Mouse (Mus musculus): ENCODE results near the gene Cyp51. TPM values are rescaled to one million over a fixed set of nuclear protein-coding genes. Genes with fewer than 3 reads are reported as not detected.
"Not testable (repeated sequence)": the region's sequence is repeated elsewhere in the genome, so short reads cannot be mapped to it uniquely, and the experiment has no call there.

The Cyp51 gene
- polyA plus RNA-seq (2015; fragmentation: Nextera tagmentation; extraction: Ambion mirVana): 118 and 128 TPM in 2 replicates

DNA sequence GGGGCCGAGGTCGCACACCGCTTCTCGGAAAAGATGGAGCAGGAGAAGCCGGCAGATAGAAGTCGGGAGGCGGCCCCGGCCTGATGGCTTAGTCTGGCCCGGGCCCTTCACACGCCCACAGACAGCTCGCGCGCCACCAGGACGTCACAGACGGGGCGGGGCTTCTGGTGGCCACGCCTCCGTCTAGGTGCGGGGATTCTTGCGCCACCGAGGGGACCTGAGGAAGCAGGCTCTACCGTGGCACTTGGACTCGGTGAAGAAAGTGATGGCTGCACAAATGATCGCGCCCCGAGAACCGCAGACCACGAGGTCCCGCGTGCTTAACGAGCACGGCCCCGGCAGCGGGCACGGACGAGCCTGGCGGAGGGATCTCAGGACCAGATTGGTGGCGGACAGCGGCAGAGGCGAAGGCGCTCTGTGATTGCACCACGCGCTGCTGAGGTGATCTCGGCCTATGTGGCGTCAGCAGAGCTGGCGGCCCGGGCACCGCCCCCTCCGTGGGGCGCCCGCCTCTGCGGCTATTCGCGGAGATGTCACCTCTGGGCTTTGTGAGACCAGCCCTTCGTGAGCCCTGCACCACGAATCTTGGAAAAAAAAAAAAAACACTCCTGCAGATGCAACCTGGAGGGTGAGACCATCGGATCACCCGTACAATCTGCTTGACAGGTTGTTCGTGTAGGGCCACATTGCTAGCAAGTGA, at the start of gene Cyp51:
TSS of gene Cyp51 (minus strand) at position 406 of the 700 bp plus-strand sequence.
- peaks cover 26% of the 10 kb centered on the region for H3K4me1 ChIP-seq

DNA sequence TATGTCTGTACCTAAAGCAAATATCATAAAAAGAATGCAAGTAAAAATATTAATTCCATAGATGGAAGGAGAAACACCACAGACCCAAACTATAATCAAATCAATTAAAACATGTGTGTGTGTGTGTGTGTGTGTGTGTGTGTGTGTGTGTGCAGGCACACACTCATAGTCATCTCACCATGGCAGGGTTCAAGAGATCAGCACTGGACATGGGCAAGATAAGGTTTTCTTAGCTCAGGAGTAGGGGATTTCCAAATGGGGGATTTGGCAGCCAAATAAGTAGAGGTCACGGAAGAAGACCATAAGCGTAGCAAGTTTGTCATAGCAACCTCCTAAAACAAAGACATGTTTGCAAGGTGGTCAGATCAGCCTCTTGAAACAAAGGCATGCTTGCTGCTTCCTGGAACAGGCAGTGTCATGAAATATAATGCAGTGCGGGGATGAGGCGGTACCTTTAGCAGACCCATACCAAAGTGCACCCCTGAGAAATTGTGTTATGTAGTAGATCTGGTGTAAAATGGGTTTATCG, 8.1 kb upstream of the Cyp51 start:
- 95% methylated on average over 5 of the region's 5 CpGs for WGBS
- H3K9me3 ChIP-seq: no peaks in the 10 kb centered on the region
- no peaks in the 10 kb centered on the region for H3K36me3 ChIP-seq
- H3K4me1 ChIP-seq: no peaks in the 10 kb centered on the region
- H3K4me3 ChIP-seq: no peak overlapping the region
- H3K4me2 ChIP-seq (replicated peaks): no peak overlapping the region
- no peak for ATAC-seq (replicated peaks)
- H3K27me3 ChIP-seq: no peaks in the 10 kb centered on the region
- H3K9ac ChIP-seq (replicated peaks): no peak overlapping the region
- H3K27ac ChIP-seq (replicated peaks): no peak overlapping the region

More for the DNA sequence above, at the start of gene Cyp51:
- H3K9me3 ChIP-seq: no peaks in the 10 kb centered on the region
- H3K27me3 ChIP-seq: no peaks in the 10 kb centered on the region
- H3K4me2 ChIP-seq (replicated peaks): peak within 1 kb of the TSS; percentile 50
- WGBS: under 1% methylated on average over 59 of the region's 59 CpGs
- H3K36me3 ChIP-seq: peaks cover 28% of the 10 kb centered on the region
- peak; percentile 98 for ATAC-seq (replicated peaks)
- peak within 1 kb of the TSS; percentile 99 for H3K27ac ChIP-seq (replicated peaks)
- H3K9ac ChIP-seq (replicated peaks): peak within 1 kb of the TSS; percentile 77
- peak within 1 kb of the TSS; percentile 73 for H3K4me3 ChIP-seq

DNA sequence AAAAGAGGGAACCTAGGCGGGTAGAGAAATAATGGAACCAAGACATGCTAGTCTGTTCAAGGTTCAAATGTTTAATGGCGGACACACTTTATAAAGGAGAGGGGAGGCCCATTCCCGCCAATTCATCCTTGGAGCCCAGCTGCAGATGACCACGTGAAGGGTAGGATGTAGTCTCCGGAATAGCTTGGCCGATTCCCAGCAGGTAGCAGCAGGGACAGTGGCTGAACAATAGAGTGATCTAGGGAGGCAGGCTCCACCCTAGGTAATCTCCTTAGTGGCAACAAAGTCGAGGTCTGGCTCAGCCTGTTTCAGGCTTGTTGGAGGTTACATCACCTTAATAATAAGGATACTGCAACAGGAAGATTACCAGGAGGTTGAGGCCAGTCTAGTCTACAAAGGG, 2.5 kb upstream of the Cyp51 start:
- not testable (repeated sequence) for H3K27me3 ChIP-seq; H3K27ac ChIP-seq (replicated peaks); H3K4me3 ChIP-seq; H3K36me3 ChIP-seq; H3K4me2 ChIP-seq (replicated peaks); H3K9me3 ChIP-seq; ATAC-seq (replicated peaks); H3K9ac ChIP-seq (replicated peaks)
- 53% methylated on average over 7 of the region's 7 CpGs for WGBS
- peaks cover 18% of the 10 kb centered on the region for H3K4me1 ChIP-seq

DNA sequence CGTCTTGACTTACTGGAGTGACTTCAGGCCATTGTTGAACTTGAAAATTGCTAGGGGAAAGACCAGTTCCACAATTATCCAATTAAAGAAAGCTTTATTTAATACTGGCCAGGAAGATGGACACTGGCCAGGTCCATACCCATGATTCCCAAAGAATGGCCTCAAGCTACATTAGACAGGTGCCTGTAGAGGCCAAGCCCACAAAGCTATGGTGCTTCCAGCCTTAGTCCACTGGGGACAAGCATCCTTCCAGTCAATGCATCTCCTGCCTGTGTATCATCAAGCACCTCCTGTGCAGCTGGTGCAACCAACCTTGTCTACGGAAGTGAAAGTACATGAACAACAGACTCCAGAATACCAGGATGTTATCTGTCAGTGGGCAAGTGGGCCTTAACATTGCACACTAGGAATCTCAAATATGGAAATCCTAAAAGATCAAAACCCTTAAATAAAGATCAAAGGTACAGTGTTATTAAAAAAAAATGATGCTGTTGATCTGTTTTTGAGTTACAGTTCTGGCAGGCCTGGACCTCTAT, 1.2 kb upstream of the Cyp51 start:
- Histone ChIP-seq H3K9ac (replicated peaks) (no peak overlapping the region), H3K4me1 (peaks cover 26% of the 10 kb centered on the region), H3K36me3 (peaks cover 17% of the 10 kb centered on the region), H3K4me2 (replicated peaks) (no peak overlapping the region), H3K27ac (replicated peaks) (no peak overlapping the region), H3K9me3 (no peaks in the 10 kb centered on the region), H3K27me3 (no peaks in the 10 kb centered on the region), H3K4me3 (no peak overlapping the region)
- no peak for ATAC-seq (replicated peaks)
- WGBS: 85% methylated on average over 2 of the region's 2 CpGs

DNA sequence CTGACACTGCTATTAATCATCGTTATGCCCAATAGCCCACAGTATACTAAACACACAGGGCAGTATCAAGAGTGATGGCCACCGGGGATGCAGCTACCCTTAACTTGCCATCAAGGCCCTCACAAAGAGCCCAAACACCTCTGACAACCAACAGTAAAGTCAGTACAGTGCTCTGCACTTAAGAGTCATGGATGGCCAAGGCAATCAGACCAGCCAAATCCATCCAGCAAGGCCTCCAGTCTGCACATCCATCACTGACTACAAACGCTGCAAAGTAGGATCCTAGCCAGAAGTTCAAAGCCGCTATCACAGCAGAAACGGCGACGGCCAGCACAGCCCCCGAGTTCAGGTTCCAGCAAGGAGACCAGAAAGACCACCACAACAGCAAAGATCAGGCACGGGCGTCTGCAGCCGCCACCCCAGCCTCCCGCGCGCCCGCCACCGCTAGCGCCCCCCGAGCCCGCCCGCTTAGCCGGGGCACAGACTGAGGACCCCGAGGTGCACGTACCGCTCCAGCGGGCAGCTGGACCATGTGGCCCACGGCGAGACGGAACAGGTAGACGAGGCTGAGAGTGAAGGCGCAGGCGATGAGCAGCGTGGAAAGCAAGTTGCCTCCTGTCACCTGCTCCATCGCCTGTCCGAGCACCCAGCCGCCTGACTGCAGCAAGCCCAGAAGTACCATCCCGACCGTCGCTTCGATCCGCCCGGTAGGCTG, 763 bp downstream of the Cyp51 start:
- under 1% methylated on average over 41 of the region's 41 CpGs for WGBS
- peak; percentile 71 for ATAC-seq (replicated peaks)

DNA sequence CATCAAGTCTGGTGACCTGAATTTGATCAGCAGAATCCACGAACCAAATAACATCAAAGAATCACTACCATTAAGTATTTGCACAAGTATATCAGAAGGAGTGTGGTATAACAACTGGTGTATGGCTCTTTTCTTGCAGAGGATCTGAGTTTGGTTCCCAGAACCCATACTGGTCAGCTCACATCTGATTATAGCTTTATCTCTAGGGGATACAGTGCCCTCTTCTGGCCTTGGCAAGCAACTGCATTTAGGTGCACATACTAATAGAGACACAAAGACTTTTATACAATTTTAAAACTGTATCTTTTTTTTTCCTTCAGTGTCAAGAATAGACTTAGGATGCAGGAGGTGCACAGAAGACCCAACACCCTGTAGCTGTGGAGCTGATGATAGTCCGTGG, 2.8 kb downstream of the Cyp51 start:
- ATAC-seq (replicated peaks): no peak
- no peak overlapping the region for H3K4me3 ChIP-seq
- peaks cover 26% of the 10 kb centered on the region for H3K4me1 ChIP-seq
- WGBS: 91% methylated on average over 2 of the region's 2 CpGs
- no peaks in the 10 kb centered on the region for H3K27me3 ChIP-seq
- no peak overlapping the region for H3K27ac ChIP-seq (replicated peaks)
- H3K9ac ChIP-seq (replicated peaks): no peak overlapping the region
- H3K36me3 ChIP-seq: peaks cover 47% of the 10 kb centered on the region
- H3K4me2 ChIP-seq (replicated peaks): no peak overlapping the region
- no peaks in the 10 kb centered on the region for H3K9me3 ChIP-seq

More for the DNA sequence above, 763 bp downstream of the Cyp51 start:
- Histone ChIP-seq H3K36me3 (peaks cover 34% of the 10 kb centered on the region), H3K4me3 (peak overlapping the region; percentile 73), H3K4me1 (peaks cover 26% of the 10 kb centered on the region), H3K9ac (replicated peaks) (peak overlapping the region; percentile 77), H3K27me3 (no peaks in the 10 kb centered on the region), H3K9me3 (no peaks in the 10 kb centered on the region), H3K27ac (replicated peaks) (peak overlapping the region; percentile 99), H3K4me2 (replicated peaks) (peak overlapping the region; percentile 50)

DNA sequence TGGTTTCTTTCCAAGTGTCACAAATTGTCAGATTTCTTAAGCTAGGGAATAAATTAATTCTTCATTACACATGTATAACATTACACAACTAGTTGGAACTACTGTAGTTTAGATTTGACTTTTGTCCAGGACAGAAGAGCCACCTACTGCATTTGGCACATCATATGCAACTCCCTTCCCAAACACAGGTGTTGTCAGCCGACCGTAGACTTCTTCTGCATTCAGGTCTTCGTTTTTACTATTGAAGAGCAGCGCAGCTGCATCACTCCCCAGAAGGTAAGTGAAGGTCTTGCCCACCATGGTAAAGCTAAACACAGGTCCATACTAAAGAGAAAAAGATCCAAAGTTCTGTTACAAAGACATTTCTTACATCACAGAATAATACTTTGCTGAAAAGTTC, 3.5 kb downstream of the Cyp51 start:
- no peaks in the 10 kb centered on the region for H3K9me3 ChIP-seq
- 96% methylated on average over 4 of the region's 4 CpGs for WGBS
- H3K4me1 ChIP-seq: peaks cover 26% of the 10 kb centered on the region
- no peak overlapping the region for H3K27ac ChIP-seq (replicated peaks)
- H3K27me3 ChIP-seq: no peaks in the 10 kb centered on the region
- no peak for ATAC-seq (replicated peaks)
- H3K4me3 ChIP-seq: no peak overlapping the region
- peaks cover 47% of the 10 kb centered on the region for H3K36me3 ChIP-seq
- no peak overlapping the region for H3K4me2 ChIP-seq (replicated peaks)
- H3K9ac ChIP-seq (replicated peaks): no peak overlapping the region

DNA sequence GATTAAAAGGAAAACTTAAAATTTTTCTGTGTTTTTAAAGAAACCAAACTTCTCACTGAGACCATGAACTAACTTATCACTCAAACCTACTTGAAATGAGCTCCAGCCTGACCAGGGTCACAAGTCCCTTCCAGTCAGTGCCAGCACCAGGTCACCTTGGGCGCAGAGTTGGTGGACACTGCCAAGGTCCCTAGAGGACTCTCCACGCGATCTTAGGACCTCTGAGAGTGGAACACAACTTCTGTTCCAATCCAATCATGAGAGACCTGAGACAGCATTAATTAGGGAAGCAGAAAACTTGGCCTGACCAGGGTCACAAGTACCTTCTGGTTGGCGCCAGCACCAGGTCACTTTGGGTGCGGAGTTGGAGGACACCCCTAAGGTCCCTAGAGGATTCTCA, 10.1 kb downstream of the Cyp51 start:
- Histone ChIP-seq H3K4me3 (no peak overlapping the region), H3K9ac (replicated peaks) (no peak overlapping the region), H3K27ac (replicated peaks) (no peak overlapping the region), H3K27me3 (no peaks in the 10 kb centered on the region), H3K36me3 (peaks cover 67% of the 10 kb centered on the region), H3K4me1 (no peaks in the 10 kb centered on the region), H3K9me3 (no peaks in the 10 kb centered on the region), H3K4me2 (replicated peaks) (no peak overlapping the region)
- no peak for ATAC-seq (replicated peaks)
- WGBS: 95% methylated on average over 5 of the region's 5 CpGs

DNA sequence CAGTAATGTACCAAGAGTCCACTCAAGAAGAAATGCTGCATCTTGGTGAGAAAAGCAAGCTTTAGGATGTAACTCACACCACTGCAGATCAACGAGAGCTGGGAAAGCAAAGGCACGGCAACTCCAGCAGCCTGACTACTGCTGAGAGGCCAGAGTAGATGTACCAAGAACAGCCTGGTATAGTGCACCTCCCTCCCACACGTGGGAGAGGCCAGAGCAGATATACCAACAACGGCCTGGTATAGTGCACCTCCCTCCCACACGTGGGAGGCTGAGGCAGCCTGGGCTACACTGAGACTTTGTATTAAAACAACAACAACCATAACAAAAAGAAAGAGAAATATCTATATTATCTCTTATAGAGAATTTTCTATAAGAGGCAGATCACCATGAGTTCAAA, 16.4 kb downstream of the Cyp51 start:
- H3K4me2 ChIP-seq (replicated peaks): no peak overlapping the region
- H3K4me3 ChIP-seq: no peak overlapping the region
- H3K9ac ChIP-seq (replicated peaks): no peak overlapping the region
- H3K36me3 ChIP-seq: peaks cover 87% of the 10 kb centered on the region
- WGBS: 87% methylated on average over 5 of the region's 5 CpGs
- no peaks in the 10 kb centered on the region for H3K27me3 ChIP-seq
- H3K9me3 ChIP-seq: no peaks in the 10 kb centered on the region
- no peak for ATAC-seq (replicated peaks)
- no peak overlapping the region for H3K27ac ChIP-seq (replicated peaks)
- H3K4me1 ChIP-seq: no peaks in the 10 kb centered on the region

DNA sequence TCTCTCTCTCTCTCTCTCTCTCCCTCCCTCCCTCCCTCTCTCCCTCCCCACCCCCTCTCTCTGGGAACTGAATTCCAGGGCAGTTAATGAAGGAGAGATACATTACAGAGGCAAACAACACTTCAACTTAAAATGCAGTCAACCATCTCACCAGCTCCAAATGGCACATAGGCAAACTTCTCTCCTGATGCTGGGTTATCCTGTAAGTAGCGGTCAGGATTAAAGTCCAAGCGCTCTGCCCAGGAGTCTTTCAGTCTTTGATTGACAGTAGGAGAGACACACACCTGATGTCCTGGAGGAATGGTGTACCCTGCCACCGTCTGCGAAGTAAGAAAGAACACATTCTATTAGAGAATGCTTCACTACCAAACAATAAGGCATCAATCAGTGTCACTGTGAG, 18.2 kb downstream of the Cyp51 start:
- no peak for ATAC-seq (replicated peaks)
- H3K9ac ChIP-seq (replicated peaks): no peak overlapping the region
- no peak overlapping the region for H3K4me3 ChIP-seq
- H3K36me3 ChIP-seq: peaks cover 88% of the 10 kb centered on the region
- H3K27ac ChIP-seq (replicated peaks): no peak overlapping the region
- 82% methylated on average over 4 of the region's 4 CpGs for WGBS
- H3K4me1 ChIP-seq: no peaks in the 10 kb centered on the region
- H3K9me3 ChIP-seq: no peaks in the 10 kb centered on the region
- H3K27me3 ChIP-seq: no peaks in the 10 kb centered on the region
- H3K4me2 ChIP-seq (replicated peaks): no peak overlapping the region

DNA sequence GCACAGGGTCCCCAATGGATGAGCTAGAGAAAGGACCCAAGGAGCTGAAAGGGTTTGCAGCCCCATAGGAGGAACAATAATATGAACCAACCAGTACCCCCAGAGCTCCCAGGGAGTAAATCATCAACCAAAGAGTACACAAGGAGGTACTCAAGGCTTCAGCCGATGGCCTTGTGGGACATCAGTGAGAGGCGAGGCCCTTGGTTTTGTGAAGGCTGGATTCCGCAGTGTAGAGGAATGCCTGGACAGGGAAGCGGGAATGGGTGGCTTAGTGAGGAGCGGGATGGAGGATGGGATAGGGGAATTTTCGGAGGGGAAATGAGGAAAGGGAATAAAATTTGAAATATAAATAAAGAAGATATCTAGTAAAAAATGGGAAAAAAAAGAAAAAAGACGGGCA, 19.6 kb downstream of the Cyp51 start:
- ATAC-seq (replicated peaks): no peak
- Histone ChIP-seq H3K4me3 (no peak overlapping the region), H3K27ac (replicated peaks) (no peak overlapping the region), H3K4me2 (replicated peaks) (no peak overlapping the region), H3K4me1 (no peaks in the 10 kb centered on the region), H3K9me3 (no peaks in the 10 kb centered on the region), H3K27me3 (no peaks in the 10 kb centered on the region), H3K36me3 (peaks cover 91% of the 10 kb centered on the region), H3K9ac (replicated peaks) (no peak overlapping the region)
- 97% methylated on average over 7 of the region's 7 CpGs for WGBS

DNA sequence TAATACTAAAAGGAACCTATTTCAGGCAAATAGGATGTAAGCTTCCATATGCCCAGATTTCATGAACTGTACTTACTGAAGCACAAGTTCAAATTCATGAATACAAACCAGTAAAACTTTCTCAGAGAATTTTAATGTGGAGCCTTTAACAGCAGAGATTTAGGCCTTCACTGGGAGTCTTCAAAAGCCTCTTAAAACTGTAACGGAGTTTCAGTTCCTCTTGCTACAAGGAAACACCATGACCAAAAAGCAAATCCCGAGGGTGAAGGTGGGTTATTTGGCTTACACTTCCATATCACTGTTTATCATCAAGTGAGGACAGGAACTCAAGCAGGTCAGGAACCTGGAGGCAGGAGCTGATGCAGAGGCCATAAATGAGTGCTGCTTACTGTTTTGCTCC, 23.0 kb downstream of the Cyp51 start:
- H3K4me3 ChIP-seq: no peak overlapping the region
- 93% methylated on average over 2 of the region's 2 CpGs for WGBS
- ATAC-seq (replicated peaks): no peak
- H3K4me2 ChIP-seq (replicated peaks): no peak overlapping the region
- H3K36me3 ChIP-seq: peaks cover 91% of the 10 kb centered on the region
- no peak overlapping the region for H3K9ac ChIP-seq (replicated peaks)
- no peaks in the 10 kb centered on the region for H3K9me3 ChIP-seq
- H3K27me3 ChIP-seq: no peaks in the 10 kb centered on the region
- H3K27ac ChIP-seq (replicated peaks): no peak overlapping the region
- no peaks in the 10 kb centered on the region for H3K4me1 ChIP-seq

Measured in forebrain, embryonic 15.5 days (tissue).